Mouse (Mus musculus): Measurements from ENCODE around the gene Col8a2.

The Col8a2 gene

DNA sequence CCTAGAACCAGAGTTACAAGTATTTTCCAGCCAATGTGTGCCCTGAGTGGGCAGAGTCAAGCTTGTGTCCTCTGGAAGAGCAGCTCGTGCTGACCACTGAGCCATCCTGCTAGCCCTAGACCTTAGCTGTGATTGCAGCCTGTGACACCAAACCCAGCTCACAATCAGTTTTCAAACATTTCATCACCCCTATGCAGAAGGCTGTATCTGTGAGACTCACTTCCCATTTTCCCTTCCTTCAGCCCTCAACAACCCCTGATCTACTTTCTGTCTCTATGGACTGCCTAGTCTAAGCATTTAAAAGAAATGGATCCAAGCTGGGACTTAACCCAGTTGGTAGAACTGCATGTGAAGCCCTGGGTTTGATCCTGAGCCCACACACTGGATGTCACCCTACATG is 18.8 kb downstream of the Col8a2 start:
- DNase-seq: no peak

DNA sequence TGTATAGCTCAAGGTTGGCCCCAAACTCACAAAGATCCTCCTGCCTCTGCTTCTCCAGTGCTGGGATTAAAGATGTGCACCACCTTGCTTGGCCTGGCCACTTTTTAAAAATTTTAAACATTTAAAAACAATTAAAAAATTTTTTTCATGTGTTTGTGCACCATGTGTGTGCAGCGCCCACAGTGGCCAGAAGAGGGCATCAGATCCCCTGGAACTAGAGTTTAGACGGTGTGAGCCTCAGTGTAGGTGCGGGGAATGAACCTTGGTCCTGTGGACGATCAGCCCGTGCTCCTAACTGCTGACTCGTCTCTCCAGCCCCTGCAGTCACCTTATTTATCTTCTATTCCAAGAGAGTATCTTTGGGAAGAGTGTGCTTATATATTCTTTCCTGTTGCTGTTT is 19.5 kb downstream of the Col8a2 start:
- DNase-seq: no peak

DNA sequence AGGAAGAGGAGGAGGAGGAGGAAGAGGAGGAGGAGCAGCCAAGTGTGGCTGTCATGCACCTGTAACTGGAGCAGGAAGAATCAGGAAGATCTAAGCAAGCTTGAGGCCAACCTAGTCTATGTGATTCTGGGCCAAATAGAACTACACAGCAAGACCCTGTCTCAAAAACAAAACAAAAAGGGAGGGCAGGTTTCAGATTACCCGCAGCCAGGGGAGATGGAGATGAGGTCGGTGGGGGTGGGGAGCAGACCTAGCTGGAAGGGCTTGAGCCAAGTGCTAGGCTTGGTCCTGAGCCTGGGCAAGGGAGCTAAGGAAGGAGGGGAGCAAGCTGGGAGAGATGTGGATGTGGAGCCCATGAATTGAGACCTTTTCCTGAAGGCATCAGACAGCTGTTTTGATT is 20.2 kb downstream of the Col8a2 start:
- no peak for DNase-seq

DNA sequence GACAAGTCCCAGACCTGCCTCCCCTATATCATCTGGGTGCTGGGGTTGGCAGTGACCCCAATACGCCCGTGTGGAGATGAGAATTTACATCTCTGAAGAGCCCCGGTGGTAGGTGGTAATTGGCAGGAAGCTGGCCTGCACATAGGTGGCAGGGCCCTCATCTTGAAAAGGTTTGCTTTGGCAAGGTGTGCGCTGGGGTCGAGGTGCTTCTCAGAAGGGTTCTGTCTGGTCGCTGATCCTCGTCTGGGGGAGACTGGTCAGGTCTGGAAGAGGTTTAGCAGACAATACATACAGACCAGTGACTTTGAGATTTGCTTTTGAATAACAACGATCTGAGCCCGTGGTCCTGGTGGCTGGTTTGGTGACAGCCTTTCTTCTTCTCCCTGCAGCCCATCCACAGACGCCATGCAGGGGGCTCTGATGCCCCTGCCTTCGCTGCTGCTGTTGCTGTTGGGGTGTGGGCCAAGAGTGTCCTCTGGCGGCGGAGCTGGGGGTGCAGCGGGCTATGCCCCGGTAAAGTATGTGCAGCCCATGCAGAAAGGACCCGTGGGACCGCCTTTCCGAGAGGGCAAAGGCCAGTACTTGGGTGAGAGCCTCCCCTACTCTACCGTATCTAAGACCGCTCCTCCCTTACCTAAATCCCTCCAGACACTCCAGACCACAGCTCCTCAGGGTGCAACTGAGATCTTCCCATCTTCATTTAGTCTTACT is 22.8 kb downstream of the Col8a2 start:
- DNase-seq: peak; percentile 45

DNA sequence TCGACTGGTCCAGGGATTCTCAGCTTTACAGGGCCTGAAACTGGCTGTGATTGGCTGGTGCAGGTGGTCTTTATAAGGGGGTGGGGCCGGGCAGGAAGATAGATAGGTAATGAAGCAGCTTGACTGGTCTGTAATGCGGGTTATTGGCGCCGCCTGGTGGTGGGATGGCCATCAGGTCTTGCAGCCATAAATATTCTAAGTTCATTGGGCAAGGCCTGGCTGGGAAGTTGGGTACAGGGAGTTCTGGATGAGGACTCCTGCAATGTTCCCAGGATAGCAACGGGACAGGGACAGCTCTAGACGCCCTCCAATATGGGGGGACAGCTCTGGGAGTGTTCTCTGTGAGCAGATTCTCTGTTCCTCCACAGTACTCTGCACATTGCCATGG is 23.3 kb downstream of the Col8a2 start:
- peak; percentile 86 for DNase-seq

DNA sequence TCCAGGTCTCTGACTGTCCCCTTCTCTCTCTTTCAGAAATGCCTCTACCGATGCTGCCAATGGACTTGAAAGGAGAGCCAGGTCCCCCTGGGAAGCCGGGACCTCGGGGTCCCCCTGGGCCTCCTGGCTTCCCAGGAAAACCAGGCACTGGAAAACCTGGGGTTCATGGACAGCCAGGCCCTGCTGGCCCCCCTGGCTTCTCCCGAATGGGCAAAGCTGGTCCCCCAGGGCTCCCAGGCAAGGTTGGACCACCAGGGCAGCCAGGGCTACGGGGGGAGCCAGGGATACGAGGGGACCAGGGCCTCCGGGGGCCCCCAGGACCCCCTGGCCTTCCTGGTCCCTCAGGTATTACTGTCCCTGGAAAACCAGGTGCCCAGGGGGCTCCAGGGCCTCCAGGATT is 23.8 kb downstream of the Col8a2 start:
- no peak for DNase-seq

DNA sequence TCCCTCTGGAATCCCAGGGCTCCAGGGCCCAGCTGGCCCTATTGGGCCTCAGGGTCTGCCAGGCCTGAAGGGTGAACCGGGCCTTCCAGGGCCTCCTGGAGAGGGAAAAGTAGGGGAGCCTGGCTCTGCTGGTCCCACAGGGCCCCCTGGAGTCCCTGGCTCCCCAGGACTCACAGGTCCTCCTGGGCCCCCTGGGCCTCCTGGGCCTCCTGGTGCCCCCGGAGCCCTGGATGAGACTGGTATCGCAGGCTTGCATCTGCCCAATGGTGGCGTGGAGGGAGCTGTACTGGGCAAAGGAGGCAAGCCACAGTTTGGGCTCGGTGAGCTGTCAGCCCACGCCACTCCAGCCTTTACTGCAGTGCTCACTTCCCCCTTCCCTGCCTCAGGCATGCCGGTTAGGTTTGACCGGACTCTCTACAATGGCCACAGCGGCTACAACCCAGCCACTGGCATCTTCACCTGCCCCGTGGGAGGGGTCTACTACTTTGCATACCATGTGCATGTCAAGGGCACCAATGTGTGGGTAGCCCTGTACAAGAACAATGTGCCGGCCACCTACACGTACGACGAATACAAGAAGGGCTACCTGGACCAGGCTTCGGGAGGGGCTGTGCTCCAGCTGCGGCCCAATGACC is 25.1 kb downstream of the Col8a2 start:
- DNase-seq: no peak

DNA sequence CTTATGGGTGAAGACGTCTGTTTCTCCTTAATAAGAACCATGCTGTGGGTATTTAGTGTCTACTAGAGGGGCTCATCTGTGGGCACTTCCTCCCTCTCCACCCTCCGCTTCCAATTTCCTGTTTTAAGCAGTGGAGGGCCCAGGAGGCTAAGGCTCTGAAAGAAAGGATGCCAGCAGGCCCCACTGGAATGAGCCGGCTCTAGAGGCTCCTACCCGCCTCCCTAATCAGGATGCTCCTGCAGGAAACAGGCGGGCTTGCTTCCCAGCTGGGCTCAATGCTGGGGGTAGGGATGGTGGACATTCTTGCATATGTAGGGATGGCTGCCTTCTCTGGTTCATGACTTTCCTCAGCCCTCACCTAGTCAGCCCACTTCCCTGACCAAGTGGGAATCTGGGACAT is 26.6 kb downstream of the Col8a2 start:
- DNase-seq: no peak

DNA sequence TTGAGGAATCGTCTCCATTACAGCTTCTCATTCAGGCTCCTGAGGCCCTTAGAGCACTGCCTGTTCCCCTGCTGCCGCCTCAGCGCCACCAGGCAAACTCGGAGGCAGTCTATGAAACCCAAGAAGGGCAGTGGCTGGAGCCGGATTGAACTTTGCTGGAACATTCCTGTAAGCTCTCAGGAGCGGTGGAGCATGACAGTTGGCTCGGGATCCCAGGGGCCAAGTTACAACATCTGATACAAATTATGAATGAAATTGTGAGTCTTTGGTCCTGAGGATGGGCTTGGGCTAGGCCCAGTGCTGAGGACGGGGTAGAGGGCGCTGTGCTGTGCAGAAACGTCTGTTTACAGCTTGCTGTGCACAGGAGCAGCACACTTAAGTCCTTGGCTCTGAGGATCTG is 27.8 kb downstream of the Col8a2 start:
- DNase-seq: no peak

DNA sequence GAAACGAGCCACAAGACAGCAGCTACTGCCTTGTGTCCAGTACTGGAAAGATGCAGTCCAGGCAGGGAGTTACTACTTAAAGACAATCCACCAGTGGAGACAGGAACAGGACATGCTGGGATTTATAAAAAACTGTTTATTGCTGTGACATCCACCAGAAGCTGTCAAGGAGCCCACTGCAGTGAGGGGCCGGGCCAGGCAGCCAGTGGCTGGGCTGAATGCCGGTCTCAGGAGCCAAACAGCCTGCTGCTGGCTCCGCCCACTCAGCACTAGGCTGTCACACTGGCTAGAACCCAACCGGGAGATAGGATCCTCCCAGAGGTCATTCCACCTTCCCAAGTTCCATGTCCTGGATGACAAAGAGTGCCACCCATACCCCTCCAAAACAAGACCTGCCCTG is 29.3 kb downstream of the Col8a2 start:
- DNase-seq: no peak

DNA sequence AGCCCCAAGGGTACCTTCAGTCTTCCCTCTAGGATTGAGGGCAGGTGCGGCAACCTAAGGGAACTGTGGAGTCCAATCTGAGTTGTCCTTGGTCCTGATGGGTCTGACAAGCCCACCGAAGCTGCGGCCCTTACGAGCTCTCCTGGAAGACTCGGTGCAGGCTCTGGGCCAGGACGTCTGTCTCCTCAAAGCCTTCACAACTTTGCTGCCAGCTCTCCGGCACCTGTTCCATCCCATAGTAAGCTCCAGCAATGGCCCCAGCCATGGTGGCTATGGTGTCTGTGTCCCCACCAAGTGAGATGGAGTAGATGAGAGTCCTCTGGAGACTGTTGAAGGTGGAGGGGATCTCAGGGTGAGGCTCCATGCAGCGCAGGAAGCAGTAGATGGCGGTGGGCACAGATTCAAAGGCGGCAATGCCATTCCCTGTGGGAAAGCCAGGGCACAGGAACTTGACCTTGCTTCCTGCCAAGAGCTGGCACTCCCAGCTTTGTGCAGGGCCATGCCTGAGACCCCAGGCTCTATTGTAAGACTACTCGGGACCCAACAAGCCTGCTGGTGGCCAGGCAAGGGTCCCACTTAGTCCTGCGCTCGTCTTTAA is 29.9 kb downstream of the Col8a2 start:
- DNase-seq: no peak

DNA sequence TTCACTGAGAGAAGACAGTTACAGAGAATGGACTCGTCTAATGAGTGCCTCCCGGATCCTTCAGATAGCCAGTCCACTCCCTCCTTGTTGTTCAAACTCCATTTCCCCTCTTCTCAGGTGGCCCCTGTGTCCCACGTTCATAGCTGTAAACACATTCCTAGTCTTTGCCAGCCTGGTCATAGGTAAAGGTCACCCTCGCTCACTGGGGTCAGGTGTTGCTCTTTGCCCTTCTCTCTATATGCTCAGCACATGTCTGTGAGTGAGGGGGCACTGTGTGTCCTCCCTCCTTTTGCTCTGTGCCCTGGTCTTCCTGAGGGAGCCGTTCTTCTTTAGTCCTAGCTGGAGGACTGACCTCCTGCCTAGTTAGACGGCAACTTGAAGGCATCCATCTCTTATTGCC is 33.2 kb downstream of the Col8a2 start:
- DNase-seq: no peak

DNA sequence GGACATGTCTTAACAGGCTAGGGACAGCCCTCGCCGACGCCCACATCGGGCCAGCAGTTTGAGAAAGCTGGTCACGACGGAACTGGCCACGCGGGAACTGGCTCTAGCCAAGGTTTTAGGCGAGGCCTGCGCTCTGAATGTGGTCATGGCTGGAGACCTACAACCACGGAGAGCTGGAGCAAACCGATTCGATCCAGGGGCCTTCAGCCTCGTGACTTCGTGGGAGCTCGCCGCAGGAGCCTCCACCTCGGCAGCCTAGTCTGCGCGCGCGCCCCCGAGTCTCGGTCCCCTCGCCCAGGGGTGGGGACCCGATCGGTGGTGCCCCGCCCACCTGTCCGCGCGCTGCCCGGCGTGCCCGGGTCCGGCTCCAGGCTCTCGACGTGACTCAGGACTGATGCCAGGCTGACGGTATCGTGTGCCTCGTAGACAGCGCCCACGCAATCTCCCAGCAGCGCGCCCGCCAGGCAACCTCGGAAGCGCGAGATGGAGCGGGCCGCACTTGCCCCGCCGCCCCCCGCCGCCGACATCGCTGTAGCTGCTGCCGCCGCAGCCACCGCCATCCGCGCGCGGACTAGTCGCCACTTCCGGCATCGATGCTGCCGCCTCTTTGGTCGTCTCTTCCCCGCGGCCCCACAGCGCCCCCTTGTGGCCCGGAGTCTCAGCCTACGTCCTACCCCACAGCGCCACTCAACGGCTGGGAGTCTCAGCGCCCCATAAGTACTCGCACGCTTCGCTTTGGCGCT is 34.7 kb downstream of the Col8a2 start, which contains the start of gene Adprhl2:
Gene Adprhl2 (minus strand): TSS at position 593 of the 743 bp plus-strand sequence.
- peak; percentile 100 for DNase-seq

DNA sequence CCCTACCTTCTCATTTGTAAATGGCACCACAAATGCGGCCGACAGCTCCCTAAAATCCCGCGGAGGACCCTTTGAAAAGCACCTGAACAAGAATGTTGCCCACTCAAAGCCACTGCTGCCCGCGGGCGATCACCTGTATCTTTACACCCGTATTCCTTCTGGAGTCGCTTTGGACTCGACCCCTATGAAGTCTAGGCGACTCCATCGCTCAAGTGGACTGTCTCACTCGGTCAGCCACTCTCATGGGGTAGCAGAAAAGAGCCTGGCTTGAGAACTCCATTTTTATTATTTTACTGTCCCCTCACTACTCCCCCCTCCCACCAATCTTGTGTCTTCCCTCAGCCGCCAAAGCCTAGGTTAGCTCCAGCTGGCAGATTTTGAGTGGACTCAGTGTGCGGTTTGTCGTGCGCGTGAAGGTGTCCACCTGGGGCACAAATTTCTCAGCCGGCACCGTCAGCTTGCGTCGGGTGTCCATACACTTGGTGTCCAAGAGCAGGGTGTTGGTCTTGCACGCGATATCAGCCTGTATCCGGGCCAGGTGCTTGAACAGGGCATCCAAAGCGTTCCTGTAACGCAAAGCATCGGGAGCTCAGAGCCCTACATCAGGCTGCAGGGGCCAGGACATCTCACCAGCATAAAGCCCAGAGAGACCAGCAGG is 35.4 kb downstream of the Col8a2 start:
- no peak for DNase-seq

DNA sequence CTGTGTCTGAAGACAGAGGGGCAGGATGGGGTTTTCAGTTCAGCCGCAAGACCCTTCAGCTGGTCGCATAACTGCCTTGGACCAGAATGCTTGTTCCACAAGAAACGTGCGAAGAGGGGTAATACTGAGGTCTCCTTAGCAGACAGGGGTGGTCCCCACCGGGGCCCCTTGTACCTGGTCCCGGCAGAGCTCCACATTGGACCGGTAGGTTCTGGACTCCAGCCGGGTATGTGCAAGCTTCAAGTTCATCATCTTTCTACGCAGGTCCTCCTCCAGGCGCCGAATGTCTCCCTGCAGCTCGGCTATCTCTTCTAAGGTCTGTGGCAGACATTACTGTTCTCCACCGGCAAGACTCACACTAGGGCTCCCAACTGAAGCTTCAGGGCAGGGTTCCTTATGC is 36.1 kb downstream of the Col8a2 start:
- DNase-seq: no peak

DNA sequence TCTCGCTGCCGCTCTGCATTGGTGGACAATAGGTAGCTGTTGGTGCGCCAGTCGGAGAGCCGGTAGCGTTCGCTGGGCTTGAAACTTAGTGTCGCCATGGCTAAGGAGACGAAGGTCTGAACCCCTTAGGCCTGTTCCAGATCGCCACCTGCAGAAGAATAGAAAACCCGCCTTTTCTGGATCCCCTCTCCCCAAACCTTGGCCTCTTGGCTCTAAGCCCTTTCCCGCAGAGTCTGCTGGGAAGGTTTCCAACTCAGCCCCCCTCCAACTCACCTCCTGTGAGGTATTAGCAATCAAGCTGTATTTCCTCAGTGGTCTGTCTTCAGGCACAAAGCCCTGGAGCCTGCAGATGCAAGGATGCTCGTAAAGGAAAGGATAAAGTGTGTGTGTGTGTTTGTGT is 38.3 kb downstream of the Col8a2 start:
- DNase-seq: no peak

DNA sequence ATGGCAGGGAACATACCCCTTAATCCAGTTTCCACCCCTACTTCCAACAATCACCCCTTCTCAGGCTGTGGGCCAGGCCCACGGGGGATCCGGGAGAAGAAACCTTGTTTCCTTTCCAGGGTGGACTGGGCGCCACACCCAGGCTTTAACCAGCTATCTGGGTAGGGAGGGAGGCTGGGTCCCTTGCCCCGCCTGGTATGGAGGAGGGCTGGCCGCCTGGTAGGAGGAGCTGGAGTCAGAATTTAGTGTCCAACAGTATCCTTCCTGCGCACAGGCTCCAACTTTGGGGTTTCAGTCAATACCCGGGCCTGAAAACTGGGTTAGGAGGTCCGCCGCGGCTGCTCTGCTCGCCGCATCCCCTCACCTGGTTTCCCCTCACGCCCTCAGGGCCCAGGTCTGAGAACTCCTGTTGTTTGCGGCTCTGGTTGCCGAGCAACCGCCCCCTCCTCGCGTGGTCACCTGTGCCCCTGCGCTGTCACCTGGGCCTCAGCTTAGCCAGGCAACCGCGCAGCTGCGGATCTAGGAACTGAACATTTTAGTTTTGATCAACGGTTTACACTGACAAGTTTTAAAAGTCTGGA is 38.8 kb downstream of the Col8a2 start, which contains the start of gene Tekt2:
Gene Tekt2 (minus strand): TSS at position 408 of the 581 bp plus-strand sequence.
- no peak for DNase-seq

DNA sequence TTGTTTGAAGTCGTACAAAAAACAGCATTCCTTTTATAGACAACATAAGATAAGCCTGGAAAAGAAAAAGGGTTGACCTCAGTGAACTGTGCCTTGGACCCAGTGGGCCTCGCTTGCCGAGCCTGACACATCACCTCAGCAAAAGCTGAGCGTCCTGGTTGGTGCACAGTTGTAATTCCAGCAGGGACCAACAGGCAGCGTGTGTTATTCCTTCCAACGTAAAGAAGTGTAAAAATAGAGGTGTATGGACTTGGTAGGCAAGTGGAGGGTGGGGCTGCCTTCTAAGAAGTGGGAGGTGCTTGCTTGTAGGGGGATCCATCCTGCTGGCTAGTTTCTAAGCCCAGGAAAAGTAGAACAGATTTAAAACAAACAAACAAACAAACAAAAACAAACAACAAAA is 39.4 kb downstream of the Col8a2 start:
- no peak for DNase-seq

DNA sequence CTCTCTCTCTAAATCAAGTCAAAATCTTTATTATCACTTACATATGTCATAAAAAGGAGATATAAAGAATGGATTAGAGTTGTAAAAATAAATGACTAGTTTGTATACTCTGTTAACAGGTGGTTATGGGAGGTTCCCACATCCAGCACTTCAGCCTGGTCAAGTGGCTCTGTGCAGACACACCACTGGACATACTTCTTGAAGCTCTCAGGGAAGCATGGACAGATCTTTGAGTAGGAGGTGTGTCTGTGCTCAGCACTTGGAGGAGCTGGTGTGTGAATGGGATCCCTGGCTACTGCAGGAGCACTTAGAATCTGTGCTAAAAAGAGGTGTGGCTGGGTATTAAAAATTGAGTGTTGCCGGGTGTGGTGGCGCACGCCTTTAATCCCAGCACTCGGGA is 43.7 kb downstream of the Col8a2 start:
- DNase-seq: no peak

DNA sequence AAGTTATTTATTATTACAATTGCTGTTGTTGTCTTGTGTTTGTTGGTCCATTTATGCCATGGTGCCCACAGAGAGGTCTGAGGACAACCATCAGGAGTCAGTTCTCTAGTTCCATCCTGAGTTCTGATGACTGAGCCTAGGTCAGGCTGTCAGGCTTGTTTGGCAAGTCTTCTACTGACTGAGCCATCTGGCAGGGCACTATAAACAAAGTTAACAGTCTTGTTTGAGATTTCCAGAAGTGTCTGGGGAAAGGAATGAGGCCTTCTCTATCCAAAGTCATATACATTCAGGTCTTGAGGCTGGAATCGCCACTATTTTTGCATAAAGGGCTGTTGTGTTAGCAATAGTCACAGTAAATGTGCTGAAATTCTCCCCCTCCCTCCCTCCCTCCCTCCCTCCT is 45.2 kb downstream of the Col8a2 start:
- DNase-seq: no peak

DNA sequence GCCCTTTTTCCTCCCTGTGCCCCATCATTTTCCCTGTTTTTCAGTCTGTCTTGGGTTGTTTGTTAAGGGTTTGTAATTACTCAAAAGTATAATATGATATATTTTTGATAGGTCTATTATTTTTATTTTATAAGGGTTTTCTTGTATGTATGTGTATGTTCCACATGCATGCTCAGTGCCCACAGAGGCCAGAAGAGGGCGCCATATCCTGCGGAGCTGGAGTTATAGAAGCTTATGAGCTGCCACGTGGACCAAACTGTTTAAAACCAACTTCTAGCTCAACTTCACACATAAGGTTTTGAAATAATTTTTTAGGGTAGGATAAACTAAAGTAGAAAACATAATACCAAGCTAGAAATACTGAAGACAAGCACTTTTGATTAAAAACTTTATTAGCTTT is 45.8 kb downstream of the Col8a2 start:
- peak; percentile 41 for DNase-seq

DNA sequence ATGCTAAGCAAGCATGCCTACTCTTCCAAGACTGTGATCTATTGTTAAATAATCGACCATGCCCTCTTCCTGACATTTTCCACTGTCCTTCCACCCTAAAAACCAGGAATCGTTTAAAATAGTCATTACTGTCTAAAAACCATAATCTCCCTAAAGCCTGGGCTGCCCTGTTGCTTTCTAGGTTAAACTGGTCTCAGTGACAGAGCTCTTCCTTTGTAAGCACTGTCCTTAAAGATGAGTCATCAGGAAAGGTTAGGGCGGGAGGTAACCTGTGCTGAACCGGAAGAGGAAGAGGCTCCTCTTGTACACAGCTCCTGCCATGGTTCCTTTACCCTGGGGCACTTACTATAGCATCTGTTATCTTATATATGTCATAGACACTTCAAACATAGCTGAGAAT is 52.9 kb downstream of the Col8a2 start:
- DNase-seq: no peak

DNA sequence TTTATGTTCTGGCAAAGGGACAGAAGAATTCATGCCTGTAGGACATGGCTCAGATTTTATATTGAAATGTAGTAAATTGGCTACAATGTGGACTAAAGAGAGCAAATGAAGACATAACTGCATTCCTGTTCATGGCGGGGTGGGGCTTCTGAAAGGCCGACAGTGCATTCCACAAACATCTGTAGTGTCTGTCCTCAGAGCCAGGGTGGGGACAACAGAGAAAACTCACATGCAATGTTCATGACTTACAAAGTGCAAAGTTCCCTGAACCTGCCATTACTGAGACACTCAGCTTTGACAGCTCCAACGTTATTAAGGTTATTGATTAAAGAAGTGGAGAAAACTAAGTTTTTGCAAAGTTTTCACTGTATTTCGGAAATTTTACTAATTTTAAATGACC is 56.9 kb downstream of the Col8a2 start:
- no peak for DNase-seq
